Mouse (Mus musculus) CH12.LX (cell line): ENCODE data around the gene Atp23. TPM values are rescaled to one million over a fixed set of nuclear protein-coding genes. Genes with fewer than 3 reads are reported as not detected.

Experiments used
- DNase-seq: peaks from one replicate; pipeline ENCODE4 v3.0.0-alpha.2; 2013; ENCODE audit errors: extremely low read depth
- H3K27ac ChIP-seq: 2 replicates; pipeline ENCODE4 v1.5.1; 2012; ENCODE audit warnings: low read depth, mild to moderate bottlenecking, control low read depth, moderate library complexity; ENCODE audit not compliant: insufficient read depth
- H3K27me3 ChIP-seq: replicated peaks from 2 replicates; pipeline ENCODE3; 2012; ENCODE audit warnings: inconsistent platforms
- H3K36me3 ChIP-seq, 2 experiments: replicated peaks in 1 of 2; 2 replicates each; pipeline versions ENCODE3 to v1.6.1; 2012; ENCODE audit warnings: inconsistent platforms in 1 of 2, low read length in 1 of 2, mild to moderate bottlenecking in 1 of 2, mixed read lengths in 1 of 2, moderate library complexity in 1 of 2; ENCODE audit not compliant: control insufficient read depth in 1 of 2, insufficient read depth in 1 of 2
- H3K4me1 ChIP-seq, 2 experiments: 2 replicates each; pipeline ENCODE4 v1.6.1; 2012; ENCODE audit warnings: inconsistent platforms in 1 of 2, moderate library complexity in 1 of 2; ENCODE audit not compliant: insufficient read depth in 2 of 2, control insufficient read depth in 1 of 2
- H3K4me2 ChIP-seq: 2 replicates; pipeline ENCODE4 v1.6.1; 2012; ENCODE audit warnings: low read depth, mild to moderate bottlenecking, control low read depth; ENCODE audit not compliant: poor library complexity, insufficient read depth, severe bottlenecking
- H3K4me3 ChIP-seq, 3 experiments: fragments of 150-350 bp in 1 of 3; sonication (generic) in 1 of 3; replicated peaks in 1 of 3; 2 replicates each; pipeline versions ENCODE3 to v1.5.1; 2011 to 2012; ENCODE audit warnings: low read depth in 2 of 3, low read length in 2 of 3, mild to moderate bottlenecking in 2 of 3, moderate library complexity in 2 of 3, control low read depth in 1 of 3, improper control_type of control experiment in 1 of 3, inconsistent platforms in 1 of 3, mixed read lengths in 1 of 3; ENCODE audit not compliant: poor library complexity in 1 of 3
- H3K79me2 ChIP-seq: replicated peaks from 2 replicates; pipeline ENCODE4 v1.6.1; 2012; ENCODE audit warnings: mild to moderate bottlenecking, moderate library complexity; ENCODE audit not compliant: control insufficient read depth, poor library complexity, insufficient read depth, severe bottlenecking; ENCODE audit errors: extremely low read depth
- H3K9ac ChIP-seq: 2 replicates; pipeline ENCODE4 v1.6.1; 2012; ENCODE audit warnings: low read depth, mild to moderate bottlenecking, control low read depth, moderate library complexity; ENCODE audit not compliant: insufficient read depth
- H3K9me3 ChIP-seq: replicated peaks from 2 replicates; pipeline ENCODE3; 2012; ENCODE audit warnings: low read length, inconsistent platforms, mixed read lengths
- EP300 ChIP-seq: IDR thresholded peaks from 2 replicates; pipeline ENCODE4 v1.6.1; 2011; ENCODE audit warnings: low read length, improper control_type of control experiment
- ETS1 ChIP-seq: conservative IDR thresholded peaks from 2 replicates; pipeline ENCODE4 v1.6.1; 2012; ENCODE audit warnings: low read depth, mild to moderate bottlenecking, inconsistent platforms, low read length, improper control_type of control experiment, moderate library complexity
- GABPA ChIP-seq: IDR thresholded peaks from 2 replicates; pipeline ENCODE4 v1.6.1; 2012; ENCODE audit warnings: low read depth, low read length, improper control_type of control experiment, inconsistent platforms; ENCODE audit not compliant: insufficient replicate concordance
- HCFC1 ChIP-seq: IDR thresholded peaks from 2 replicates; pipeline ENCODE4 v1.6.1; 2012; ENCODE audit warnings: low read depth, mild to moderate bottlenecking, inconsistent platforms, low read length, improper control_type of control experiment
- IRF4 ChIP-seq: IDR thresholded peaks from 2 replicates; pipeline ENCODE4 v1.6.1; 2014; ENCODE audit warnings: low read depth, mild to moderate bottlenecking, inconsistent platforms, low read length, improper control_type of control experiment
- JUN ChIP-seq: IDR thresholded peaks from 2 replicates; pipeline ENCODE4 v1.6.1; 2011; ENCODE audit warnings: low read depth, mild to moderate bottlenecking, low read length, improper control_type of control experiment, moderate library complexity; ENCODE audit not compliant: insufficient read depth
- KAT2A ChIP-seq: IDR thresholded peaks from 2 replicates; pipeline ENCODE4 v1.6.1; 2012; ENCODE audit warnings: low read length, improper control_type of control experiment, inconsistent platforms; ENCODE audit not compliant: insufficient replicate concordance
- MAFK ChIP-seq: IDR thresholded peaks from 2 replicates; pipeline ENCODE4 v1.6.1; 2011; ENCODE audit warnings: low read length, improper control_type of control experiment; ENCODE audit not compliant: insufficient replicate concordance
- MAX ChIP-seq: IDR thresholded peaks from 2 replicates; pipeline ENCODE4 v1.6.1; 2011; ENCODE audit warnings: low read length, improper control_type of control experiment
- MEF2A ChIP-seq: IDR thresholded peaks from 2 replicates; pipeline ENCODE4 v1.6.1; 2014; ENCODE audit warnings: low read depth, mild to moderate bottlenecking, inconsistent platforms, low read length, improper control_type of control experiment, borderline replicate concordance
- MYC ChIP-seq: IDR thresholded peaks from 2 replicates; pipeline ENCODE4 v1.6.1; 2011; ENCODE audit warnings: low read depth, mild to moderate bottlenecking, improper control_type of control experiment, low read length
- NELFE ChIP-seq: IDR thresholded peaks from 2 replicates; pipeline ENCODE4 v1.6.1; 2011; ENCODE audit warnings: low read depth, low read length, improper control_type of control experiment
- NRF1 ChIP-seq: IDR thresholded peaks from 2 replicates; pipeline ENCODE4 v1.6.1; 2014; ENCODE audit warnings: low read depth, mild to moderate bottlenecking, inconsistent platforms, low read length, improper control_type of control experiment, moderate library complexity
- POLR2A ChIP-seq: IDR thresholded peaks from 2 replicates; pipeline ENCODE4 v1.6.1; 2011; ENCODE audit warnings: low read depth, mild to moderate bottlenecking, improper control_type of control experiment, low read length
- POLR2AphosphoS2 ChIP-seq: IDR thresholded peaks from 2 replicates; pipeline ENCODE4 v1.6.1; 2011; ENCODE audit warnings: low read depth, low read length, improper control_type of control experiment
- RAD21 ChIP-seq: IDR thresholded peaks from 2 replicates; pipeline ENCODE4 v1.6.1; 2011; ENCODE audit warnings: low read depth, mild to moderate bottlenecking, low read length, improper control_type of control experiment, moderate library complexity
- RCOR1 ChIP-seq: conservative IDR thresholded peaks from 2 replicates; pipeline ENCODE4 v1.6.1; 2012; ENCODE audit warnings: low read depth, mild to moderate bottlenecking, inconsistent platforms, low read length, improper control_type of control experiment
- SMC3 ChIP-seq: IDR thresholded peaks from 2 replicates; pipeline ENCODE4 v1.6.1; 2011; ENCODE audit warnings: low read depth, low read length, improper control_type of control experiment
- TBP ChIP-seq: conservative IDR thresholded peaks from 2 replicates; pipeline ENCODE4 v1.6.1; 2011; ENCODE audit warnings: low read depth, low read length, improper control_type of control experiment
- TCF12 ChIP-seq: IDR thresholded peaks from 2 replicates; pipeline ENCODE4 v1.6.1; 2014; ENCODE audit warnings: low read depth, mild to moderate bottlenecking, inconsistent platforms, low read length, improper control_type of control experiment
- USF2 ChIP-seq: conservative IDR thresholded peaks from 2 replicates; pipeline ENCODE4 v1.6.1; 2011; ENCODE audit warnings: low read depth, low read length, improper control_type of control experiment
- dilution Hi-C: fragments of 300-500 bp; cut with MboI; formaldehyde crosslinking; loops from 2 replicates; pipeline ENCODE4 v1.14.3; 2020; ENCODE audit warnings: low sequenced_read_pairs; ENCODE audit not compliant: extremely low pct_unique_long_range_greater_than_20kb, extremely low pct_ligation_motif_present
- in situ Hi-C: fragments of 300-500 bp; cut with MboI; formaldehyde crosslinking; loops from 3 replicates; pipeline ENCODE4 v1.14.3; 2019; ENCODE audit warnings: low sequenced_read_pairs, low pct_ligation_motif_present, low pct_unique_long_range_greater_than_20kb, mixed read lengths
- polyA plus RNA-seq: library from polyadenylated mRNA; unstranded; fragments of >175 nt; gene quantifications from 2 replicates; pipeline ENCODE4 v1.2.1, GENCODE M21; 2012; ENCODE audit warnings: low read depth; ENCODE audit not compliant: insufficient read length
- total RNA-seq, 2 experiments: library from RNA; depleted of rRNA; stranded (reverse); fragments of 300-350 nt in 1 of 2; fragments of >200 nt in 1 of 2; gene quantifications; 2 replicates each; pipeline ENCODE4 v1.2.3; 2012 to 2014

Gene Atp23
- total and polyA plus RNA-seq, 3 experiments: 16.7 to 18.9 (median 17.2) TPM

- in situ Hi-C loops: no loop called here
These were observed 8.0 kb downstream of the Atp23 start for GRCm38 (mm10) chr10:126893145-126893544.

GRCm38 (mm10) chr10:126873755-126874154 lies 27.4 kb downstream of the Atp23 start:
- H3K9me3 ChIP-seq: no peaks in the 10 kb centered on the region
- no peak overlapping the region for H3K4me3 ChIP-seq
- peaks cover 0 to 11% of the 10 kb centered on the region in 2 experiments; a peak in 2 of 4 replicates for H3K4me1 ChIP-seq
- H3K4me2 ChIP-seq: no peak overlapping the region
- no peaks in the 10 kb centered on the region for H3K79me2 ChIP-seq
- H3K9ac ChIP-seq: no peak overlapping the region
- no peak overlapping the region for H3K27ac ChIP-seq
- peaks cover 0 to 14% of the 10 kb centered on the region in 2 experiments for H3K36me3 ChIP-seq
- dilution Hi-C loops (no loop called here), in situ Hi-C loops (no loop called here)
- TF ChIP-seq NELFE (no peak), MAX (no peak), MAFK (no peak), NRF1 (no peak), JUN (no peak), USF2 (no peak), HCFC1 (no peak), EP300 (no peak), IRF4 (no peak), GABPA (no peak), MYC (no peak), POLR2A (no peak), ETS1 (no peak), POLR2AphosphoS2 (no peak), KAT2A (no peak), TCF12 (no peak), RCOR1 (no peak)
- DNase-seq: no peak
- H3K27me3 ChIP-seq: no peaks in the 10 kb centered on the region

More at GRCm38 (mm10) chr10:126893145-126893544, 8.0 kb downstream of the Atp23 start:
- H3K79me2 ChIP-seq: no peaks in the 10 kb centered on the region
- no peak overlapping the region for H3K27ac ChIP-seq
- H3K4me1 ChIP-seq: no peaks in the 10 kb centered on the region
- TF ChIP-seq SMC3 (no peak), ETS1 (no peak), POLR2AphosphoS2 (no peak), RAD21 (no peak), MEF2A (no peak), HCFC1 (no peak), TBP (no peak), KAT2A (no peak), MAX (no peak), EP300 (no peak)
- H3K27me3 ChIP-seq: no peaks in the 10 kb centered on the region
- H3K9me3 ChIP-seq: peaks cover 9% of the 10 kb centered on the region
- H3K36me3 ChIP-seq: peaks cover 53 to 80% of the 10 kb centered on the region in 2 experiments
- H3K4me3 ChIP-seq: no peak overlapping the region
- dilution Hi-C loops: no loop called here
- H3K4me2 ChIP-seq: no peak overlapping the region
- H3K9ac ChIP-seq: no peak overlapping the region
- DNase-seq: no peak
